Mouse (Mus musculus) ES-Bruce4 (cell line): ENCODE measurements around the gene Dppa2.

Experiments
- CTCF ChIP-seq: IDR thresholded peaks from one replicate; pipeline ENCODE4 v1.8.1; 2011; ENCODE audit warnings: low read depth, low read length
- EP300 ChIP-seq: IDR thresholded peaks from 2 replicates; pipeline ENCODE4 v1.6.1; 2011; ENCODE audit warnings: low read depth, low read length; ENCODE audit not compliant: insufficient read depth
- POLR2A ChIP-seq: IDR thresholded peaks from one replicate; pipeline ENCODE4 v1.8.1; 2011; ENCODE audit warnings: low read length; ENCODE audit not compliant: insufficient read depth

GRCm38 (mm10) chr16:48323133-48323532 lies 19.4 kb downstream of the Dppa2 start:
- TF ChIP-seq CTCF (no peak), EP300 (no peak), POLR2A (no peak)
